Mouse (Mus musculus): ENCODE measurements around the gene Prim2.

- TF ChIP-seq CTCF (conservative IDR thresholded peaks at IDR 0.05; ENCODE audit: low read length) (no peak), POU5F1 (IDR thresholded peaks at IDR 0.05; ENCODE audit: borderline replicate concordance, low read length) (no peak), NANOG (IDR thresholded peaks at IDR 0.05; ENCODE audit: borderline replicate concordance, low read length) (no peak)
These were observed 174.4 kb downstream of the Prim2 start for GRCm38 (mm10) chr1:33495203-33495553.
